Mouse (Mus musculus) liver, postnatal 0 days (tissue): ENCODE results near the gene Fbxl13.

Experiments used
- CTCF ChIP-seq: sonication (generic); IDR thresholded peaks from 2 replicates; pipeline ENCODE4 v1.5.1; 2016; ENCODE audit warnings: antibody characterized with exemption, low read depth
- EP300 ChIP-seq: IDR thresholded peaks from 2 replicates; pipeline ENCODE4 v1.6.1; 2016; ENCODE audit warnings: antibody characterized with exemption, low read depth, mild to moderate bottlenecking

DNA sequence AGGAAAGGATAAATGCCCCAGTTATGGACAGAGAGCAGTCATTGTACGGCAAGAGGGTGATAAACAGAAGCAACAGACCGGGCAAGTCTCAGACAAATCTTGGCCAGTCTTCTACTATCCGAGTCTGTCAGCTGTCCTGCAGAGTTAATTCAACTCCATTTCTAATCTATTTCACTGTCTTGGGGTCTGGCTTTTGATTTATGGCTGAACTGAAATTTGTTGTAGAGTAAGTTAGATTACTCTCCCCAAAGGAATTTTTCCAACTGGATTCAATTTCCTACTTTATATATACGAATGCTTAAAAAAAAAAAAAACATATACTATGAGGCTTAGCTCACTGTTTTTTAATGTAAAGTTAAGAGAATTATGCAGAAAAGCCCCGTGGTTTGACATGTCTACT lies 158.6 kb downstream of the Fbxl13 start:
- TF ChIP-seq CTCF, result no peak
- no peak for TF ChIP-seq EP300
